Mouse (Mus musculus): ENCODE data around the gene 4933402E13Rik.

The 4933402E13Rik gene

DNA sequence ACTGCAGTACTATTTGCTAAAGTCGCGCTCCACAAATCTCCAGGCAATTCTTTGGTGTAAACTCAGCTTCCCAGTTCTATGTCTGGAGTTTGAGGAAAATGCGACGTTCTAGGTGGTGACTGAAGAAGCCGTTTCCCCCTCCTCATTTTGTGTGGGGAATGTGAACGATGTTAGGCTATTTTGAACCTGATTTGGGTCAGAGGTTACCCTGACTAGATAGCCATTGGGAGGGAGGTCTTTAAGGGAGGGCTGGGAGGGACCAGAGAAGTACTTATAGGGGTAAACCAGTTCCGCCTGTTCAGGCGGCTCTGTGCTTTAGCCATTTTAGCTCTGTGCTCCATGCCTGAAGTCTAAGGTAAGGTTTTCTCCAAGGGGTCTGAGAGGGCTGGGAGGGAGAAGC lies at the start of gene 4933402E13Rik:
Gene 4933402E13Rik, plus strand, starts transcription at position 301 of the 400 bp plus-strand sequence.
- DNase-seq (ENCODE audit: low read depth, low spot score) = no peak
